Mouse (Mus musculus) liver, embryonic 11.5 days (tissue): ENCODE measurements around the gene Dcxr. TPM values are rescaled to one million over a fixed set of nuclear protein-coding genes. Genes with fewer than 3 reads are reported as not detected.
A peak's percentile ranks its signal among the peaks of the same experiment; 100 is the strongest.

ENCODE experiments used
- ATAC-seq: fragments of 200-750 bp; cut with Nextera tagmentation; replicated peaks from 2 replicates; pipeline ENCODE4 v1.8.0; 2017; ENCODE audit warnings: moderate number of reproducible peaks, mild to moderate bottlenecking, moderate TSS enrichment, moderate library complexity; ENCODE audit not compliant: low FRiP score
- DNase-seq: peaks from one replicate; pipeline ENCODE4 v3.0.0-alpha.2; 2017; ENCODE audit warnings: low spot score
- H3K27ac ChIP-seq: fragments of 300-500 bp; sonication (generic); 2 replicates; pipeline ENCODE4 v1.5.1; 2014; ENCODE audit warnings: mild to moderate bottlenecking, low read depth, low read length, control low read depth
- H3K27me3 ChIP-seq: fragments of 300-500 bp; sonication (generic); replicated peaks from 2 replicates; pipeline ENCODE4 v1.6.1; 2014; ENCODE audit warnings: low read length, mixed read lengths; ENCODE audit not compliant: control insufficient read depth, insufficient read depth
- H3K36me3 ChIP-seq: fragments of 300-500 bp; sonication (generic); 2 replicates; pipeline ENCODE4 v1.6.1; 2014; ENCODE audit warnings: mild to moderate bottlenecking, low read length, moderate library complexity, mixed read lengths; ENCODE audit not compliant: control insufficient read depth, insufficient read depth
- H3K4me1 ChIP-seq: fragments of 300-500 bp; sonication (generic); replicated peaks from 2 replicates; pipeline ENCODE4 v1.6.1; 2014; ENCODE audit warnings: low read length, mixed read lengths; ENCODE audit not compliant: control insufficient read depth, insufficient read depth
- H3K4me2 ChIP-seq: fragments of 300-500 bp; sonication (generic); 2 replicates; pipeline ENCODE4 v1.6.1; 2014; ENCODE audit warnings: mild to moderate bottlenecking, control low read depth, moderate library complexity
- H3K4me3 ChIP-seq: fragments of 300-500 bp; sonication (generic); 2 replicates; pipeline ENCODE4 v1.5.1; 2014; ENCODE audit warnings: low read depth, low read length, control low read depth
- H3K9ac ChIP-seq: fragments of 300-500 bp; sonication (generic); 2 replicates; pipeline ENCODE4 v1.6.1; 2014; ENCODE audit warnings: low read depth, low read length, control low read depth
- H3K9me3 ChIP-seq: fragments of 300-500 bp; sonication (generic); 2 replicates; pipeline ENCODE4 v1.6.1; 2016; ENCODE audit warnings: low read length, inconsistent platforms, mixed read lengths; ENCODE audit not compliant: control insufficient read depth
- WGBS: fragments of 180-500 bp; shearing (Covaris S2); extraction: QIAGEN DNeasy Blood & Tissue Kit; methylation state at CpG from one replicate; pipeline ENCODE4 v1.1.7; 2014; 5-methylcytosine and 5-hydroxymethylcytosine counted together
- polyA plus RNA-seq: library from polyadenylated mRNA; unstranded; fragments of >200 nt; fragmentation: Nextera tagmentation; extraction: Ambion mirVana; gene quantifications from 2 replicates; pipeline ENCODE4 v1.2.1, GENCODE M21; 2014

The Dcxr gene
- polyA plus RNA-seq, 1 experiment from 2014 or later = 12.9 TPM

- no peak overlapping the region for H3K9ac ChIP-seq
- no peaks in the 10 kb centered on the region for H3K9me3 ChIP-seq
- DNase-seq (no peak), ATAC-seq (no peak)
- no peak overlapping the region for H3K4me2 ChIP-seq
- peaks cover 19% of the 10 kb centered on the region for H3K36me3 ChIP-seq
- peaks cover 26% of the 10 kb centered on the region for H3K27me3 ChIP-seq
- H3K4me1 ChIP-seq = peaks cover 25% of the 10 kb centered on the region
- H3K4me3 ChIP-seq = no peak overlapping the region
- WGBS = 88% methylated on average over 9 of the region's 9 CpGs
- H3K27ac ChIP-seq = no peak overlapping the region
These were observed 7.8 kb downstream of the Dcxr start for GRCm38 (mm10) chr11:120719242-120719641.

GRCm38 (mm10) chr11:120715131-120715530 is 11.9 kb downstream of the Dcxr start:
- ATAC-seq (no peak), DNase-seq (no peak)
- Histone ChIP-seq H3K4me3 (no peak overlapping the region), H3K36me3 (peaks cover 24% of the 10 kb centered on the region), H3K27me3 (no peaks in the 10 kb centered on the region), H3K27ac (no peak overlapping the region), H3K4me1 (peaks cover 11% of the 10 kb centered on the region), H3K9me3 (no peaks in the 10 kb centered on the region), H3K9ac (no peak overlapping the region), H3K4me2 (peak overlapping the region; percentile 99)
- WGBS = 88% methylated on average over 9 of the region's 9 CpGs

- Histone ChIP-seq H3K27ac (no peak overlapping the region), H3K4me2 (peak overlapping the region; percentile 99), H3K4me1 (peaks cover 11% of the 10 kb centered on the region), H3K4me3 (peak overlapping the region; percentile 82), H3K9me3 (no peaks in the 10 kb centered on the region), H3K36me3 (peaks cover 23% of the 10 kb centered on the region), H3K9ac (peak overlapping the region; percentile 79), H3K27me3 (no peaks in the 10 kb centered on the region)
- DNase-seq (no peak), ATAC-seq (no peak)
- WGBS = 45% methylated on average over 10 of the region's 10 CpGs
These were observed 12.5 kb downstream of the Dcxr start for GRCm38 (mm10) chr11:120714546-120714945.

GRCm38 (mm10) chr11:120713580-120714518 is 13.2 kb downstream of the Dcxr start, which contains the start of the genes Cenpx and Lrrc45:
Gene Cenpx (minus strand): TSS chr11:120713738.
Gene Lrrc45 (plus strand): TSS chr11:120713925.
- WGBS = 5% methylated on average over 53 of the region's 53 CpGs
- Histone ChIP-seq H3K27ac (peak within 1 kb of the TSS; percentile 62), H3K27me3 (no peaks in the 10 kb centered on the region), H3K9ac (peak within 1 kb of the TSS; percentile 84), H3K4me2 (peak within 1 kb of the TSS; percentile 99), H3K9me3 (no peaks in the 10 kb centered on the region), H3K4me3 (peak within 1 kb of the TSS; percentile 82), H3K36me3 (peaks cover 24% of the 10 kb centered on the region), H3K4me1 (peaks cover 11% of the 10 kb centered on the region)
- DNase-seq = peak; percentile 94
- peak; percentile 96 for ATAC-seq

GRCm38 (mm10) chr11:120712771-120713568 is 14.1 kb downstream of the Dcxr start:
- no peaks in the 10 kb centered on the region for H3K9me3 ChIP-seq
- H3K27me3 ChIP-seq = no peaks in the 10 kb centered on the region
- peak overlapping the region; percentile 62 for H3K27ac ChIP-seq
- H3K36me3 ChIP-seq = peaks cover 24% of the 10 kb centered on the region
- ATAC-seq = peak; percentile 49
- H3K4me1 ChIP-seq = peaks cover 11% of the 10 kb centered on the region
- H3K4me2 ChIP-seq = peak overlapping the region; percentile 99
- H3K4me3 ChIP-seq = peak overlapping the region; percentile 82
- peak; percentile 78 for DNase-seq
- WGBS = under 1% methylated on average over 38 of the region's 38 CpGs
- H3K9ac ChIP-seq = peak overlapping the region; percentile 84

GRCm38 (mm10) chr11:120711980-120712604 is 15.0 kb downstream of the Dcxr start:
- no peaks in the 10 kb centered on the region for H3K27me3 ChIP-seq
- peaks cover 13% of the 10 kb centered on the region for H3K4me1 ChIP-seq
- ATAC-seq (no peak), DNase-seq (no peak)
- H3K27ac ChIP-seq = no peak overlapping the region
- peak overlapping the region; percentile 82 for H3K4me3 ChIP-seq
- peak overlapping the region; percentile 84 for H3K9ac ChIP-seq
- 61% methylated on average over 8 of the region's 8 CpGs for WGBS
- peaks cover 17% of the 10 kb centered on the region; the same call in 1 of the 2 replicates for H3K36me3 ChIP-seq
- H3K9me3 ChIP-seq = no peaks in the 10 kb centered on the region
- peak overlapping the region; percentile 99 for H3K4me2 ChIP-seq

GRCm38 (mm10) chr11:120710672-120711071 is 16.4 kb downstream of the Dcxr start:
- H3K9ac ChIP-seq = no peak overlapping the region
- no peaks in the 10 kb centered on the region for H3K9me3 ChIP-seq
- ATAC-seq (no peak), DNase-seq (no peak)
- H3K36me3 ChIP-seq = peaks cover 12% of the 10 kb centered on the region; the same call in 1 of the 2 replicates
- H3K27ac ChIP-seq = no peak overlapping the region
- no peaks in the 10 kb centered on the region for H3K27me3 ChIP-seq
- 76% methylated on average over 5 of the region's 5 CpGs for WGBS
- H3K4me3 ChIP-seq = no peak overlapping the region
- no peak overlapping the region for H3K4me2 ChIP-seq
- H3K4me1 ChIP-seq = peaks cover 24% of the 10 kb centered on the region

GRCm38 (mm10) chr11:120709551-120709950 is 17.5 kb downstream of the Dcxr start:
- no peak overlapping the region for H3K27ac ChIP-seq
- peaks cover 10% of the 10 kb centered on the region; the same call in 1 of the 2 replicates for H3K36me3 ChIP-seq
- H3K9me3 ChIP-seq = no peaks in the 10 kb centered on the region
- H3K9ac ChIP-seq = no peak overlapping the region
- no peaks in the 10 kb centered on the region for H3K27me3 ChIP-seq
- DNase-seq (no peak), ATAC-seq (no peak)
- H3K4me3 ChIP-seq = no peak overlapping the region
- WGBS = 81% methylated on average over 2 of the region's 2 CpGs
- no peak overlapping the region for H3K4me2 ChIP-seq
- H3K4me1 ChIP-seq = peaks cover 31% of the 10 kb centered on the region
